Mouse (Mus musculus) midbrain, embryonic 15.5 days (tissue): ENCODE data around the gene Gm28038. TPM values are rescaled to one million over a fixed set of nuclear protein-coding genes. Genes with fewer than 3 reads are reported as not detected.
A peak's percentile ranks its signal among the peaks of the same experiment; 100 is the strongest.

Source experiments
- ATAC-seq: fragments of 200-750 bp; cut with Nextera tagmentation; replicated peaks from 2 replicates; pipeline ENCODE4 v1.8.0; 2017; ENCODE audit warnings: moderate TSS enrichment
- H3K27ac ChIP-seq: fragments of 300-500 bp; sonication (generic); 2 replicates; pipeline ENCODE4 v1.5.1; 2015; ENCODE audit warnings: mild to moderate bottlenecking, inconsistent platforms
- H3K27me3 ChIP-seq: fragments of 300-500 bp; sonication (generic); replicated peaks from 2 replicates; pipeline ENCODE4 v1.6.1; 2015; ENCODE audit warnings: inconsistent platforms
- H3K36me3 ChIP-seq: fragments of 300-500 bp; sonication (generic); replicated peaks from 2 replicates; pipeline ENCODE4 v1.6.1; 2015; ENCODE audit warnings: inconsistent platforms
- H3K4me1 ChIP-seq: fragments of 300-500 bp; sonication (generic); 2 replicates; pipeline ENCODE4 v1.6.1; 2015; ENCODE audit warnings: inconsistent platforms
- H3K4me2 ChIP-seq: fragments of 300-500 bp; sonication (generic); 2 replicates; pipeline ENCODE4 v1.6.1; 2015; ENCODE audit warnings: inconsistent platforms, mild to moderate bottlenecking, moderate library complexity
- H3K4me3 ChIP-seq: fragments of 300-500 bp; sonication (generic); 2 replicates; pipeline ENCODE4 v1.5.1; 2015; ENCODE audit warnings: mild to moderate bottlenecking, inconsistent platforms
- H3K9ac ChIP-seq: fragments of 300-500 bp; sonication (generic); 2 replicates; pipeline ENCODE4 v1.6.1; 2015; ENCODE audit warnings: mild to moderate bottlenecking, inconsistent platforms
- H3K9me3 ChIP-seq: fragments of 300-500 bp; sonication (generic); 2 replicates; pipeline ENCODE4 v1.6.1; 2016; ENCODE audit warnings: inconsistent platforms
- WGBS: fragments of 180-500 bp; shearing (Covaris S2); methylation state at CpG from one replicate; pipeline ENCODE4 v1.1.7; 2015; ENCODE audit warnings: mixed read lengths; 5-methylcytosine and 5-hydroxymethylcytosine counted together
- polyA plus RNA-seq: library from polyadenylated mRNA; unstranded; fragments of >200 nt; fragmentation: Nextera tagmentation; extraction: Ambion mirVana; gene quantifications from 2 replicates; pipeline ENCODE4 v1.2.1, GENCODE M21; 2015

Gene Gm28038
- not detected in 2 replicates for polyA plus RNA-seq

GRCm38 (mm10) chr2:30280743-30281142 is at the start of gene Gm28038:
Gm28038 (plus strand) TSS chr2:30281043.
- 0 out of 2 replicates have a peak, but pooled peaks cover 4% of the 10 kb centered on the region for H3K36me3 ChIP-seq
- no peaks in the 10 kb centered on the region for H3K27me3 ChIP-seq
- no peak within 1 kb of the TSS for H3K4me3 ChIP-seq
- no peak within 1 kb of the TSS for H3K4me2 ChIP-seq
- H3K27ac ChIP-seq = no peak within 1 kb of the TSS
- WGBS = 93% methylated on average over 11 of the region's 11 CpGs
- no peaks in the 10 kb centered on the region for H3K9me3 ChIP-seq
- H3K4me1 ChIP-seq = peaks cover 13% of the 10 kb centered on the region
- ATAC-seq = no peak
- H3K9ac ChIP-seq = no peak within 1 kb of the TSS

GRCm38 (mm10) chr2:30235593-30235992 is 45.2 kb upstream of the Gm28038 start:
- no peak for ATAC-seq
- Histone ChIP-seq H3K27me3 (no peaks in the 10 kb centered on the region), H3K27ac (no peak overlapping the region), H3K36me3 (no peaks in the 10 kb centered on the region), H3K4me2 (no peak overlapping the region), H3K9me3 (no peaks in the 10 kb centered on the region), H3K9ac (no peak overlapping the region), H3K4me1 (peaks cover 27% of the 10 kb centered on the region), H3K4me3 (no peak overlapping the region)
- 89% methylated on average over 5 of the region's 5 CpGs for WGBS

- 4% methylated on average over 18 of the region's 18 CpGs for WGBS
- Histone ChIP-seq H3K9me3 (no peaks in the 10 kb centered on the region), H3K27me3 (no peaks in the 10 kb centered on the region), H3K9ac (peak overlapping the region; percentile 50), H3K4me3 (peak overlapping the region; percentile 72), H3K27ac (peak overlapping the region; percentile 92), H3K4me2 (peak overlapping the region; percentile 70), H3K36me3 (peaks cover 5% of the 10 kb centered on the region; the same call in 1 of the 2 replicates), H3K4me1 (peaks cover 27% of the 10 kb centered on the region)
- peak; percentile 15 for ATAC-seq
Observed at GRCm38 (mm10) chr2:30236426-30237198, 44.2 kb upstream of the Gm28038 start.

DNA sequence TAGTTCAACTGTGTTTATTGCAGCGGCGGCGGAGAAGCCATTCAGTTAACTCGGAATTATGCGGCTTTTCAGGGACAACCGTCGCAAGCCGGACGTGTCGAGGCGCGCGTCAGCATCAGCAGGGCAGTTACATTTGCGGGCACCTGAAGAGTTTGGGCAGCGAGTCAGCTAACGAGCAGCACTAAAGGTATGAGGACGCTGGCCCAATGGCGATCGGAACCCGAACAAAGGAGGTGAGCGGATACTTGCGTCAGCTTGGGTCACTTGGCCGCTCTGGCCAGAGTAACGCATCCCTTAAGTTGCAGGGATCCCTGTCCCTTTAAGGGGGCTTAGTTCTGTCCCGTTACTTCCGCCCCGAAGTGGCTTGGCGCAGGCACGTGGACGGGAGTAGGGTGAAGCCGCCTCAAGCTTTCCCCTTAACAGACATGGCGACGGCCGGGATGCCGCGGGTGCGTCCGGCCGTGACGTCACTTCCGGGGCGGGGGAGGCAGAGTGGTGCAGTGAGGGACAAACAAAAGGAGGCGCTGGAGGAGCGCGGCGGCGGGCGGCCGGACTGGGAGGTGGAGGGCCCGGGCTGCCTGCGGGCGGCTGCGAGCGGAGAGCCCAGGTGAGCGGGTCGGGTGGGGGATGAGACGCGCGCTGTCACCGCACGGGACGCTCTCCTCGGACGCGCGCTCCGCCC is 43.5 kb upstream of the Gm28038 start, which contains the start of gene Lrrc8a:
TSS of gene Lrrc8a (plus strand) at position 517 of the 682 bp plus-strand sequence.
- under 1% methylated on average over 64 of the region's 67 CpGs for whole genome bisulfite sequencing
- peak within 1 kb of the TSS; percentile 92 for H3K27ac ChIP-seq

DNA sequence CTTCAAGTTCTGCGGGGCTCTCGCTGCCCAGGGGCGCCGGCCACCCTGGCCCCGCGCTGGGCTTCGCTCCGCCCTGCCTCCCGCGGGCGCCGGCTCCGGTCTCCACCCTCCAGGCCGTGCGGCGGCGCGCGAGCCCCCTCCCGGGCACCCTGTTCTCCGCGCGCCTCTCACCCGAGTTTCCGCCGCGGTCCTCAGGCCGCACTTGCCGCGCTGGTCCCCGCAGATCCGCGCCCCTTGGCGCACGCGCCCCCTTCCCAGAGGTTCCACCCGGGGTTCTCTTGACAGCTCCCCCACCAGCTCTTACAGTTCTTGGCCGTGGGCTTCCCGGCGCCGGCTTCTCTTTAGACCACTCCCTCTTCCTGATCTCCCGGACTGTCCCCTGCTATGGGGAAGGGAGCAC is 43.0 kb upstream of the Gm28038 start:
- under 1% methylated on average over 42 of the region's 42 CpGs for WGBS
- peaks cover 29% of the 10 kb centered on the region for H3K4me1 ChIP-seq
- H3K9me3 ChIP-seq = no peaks in the 10 kb centered on the region
- H3K36me3 ChIP-seq = peaks cover 5% of the 10 kb centered on the region
- H3K4me3 ChIP-seq = peak overlapping the region; percentile 72
- H3K4me2 ChIP-seq = peak overlapping the region; percentile 75
- no peaks in the 10 kb centered on the region for H3K27me3 ChIP-seq
- H3K27ac ChIP-seq = peak overlapping the region; percentile 92
- peak overlapping the region; percentile 79 for H3K9ac ChIP-seq
- peak; percentile 88 for ATAC-seq

More for the DNA sequence above, 43.5 kb upstream of the Gm28038 start, which contains the start of gene Lrrc8a:
- H3K4me2 ChIP-seq = peak within 1 kb of the TSS; percentile 75
- ATAC-seq = peak; percentile 98
- H3K9ac ChIP-seq = peak within 1 kb of the TSS; percentile 79
- H3K4me1 ChIP-seq = peaks cover 29% of the 10 kb centered on the region
- peak within 1 kb of the TSS; percentile 72 for H3K4me3 ChIP-seq
- peaks cover 5% of the 10 kb centered on the region; the same call in 1 of the 2 replicates for H3K36me3 ChIP-seq
- H3K9me3 ChIP-seq = no peaks in the 10 kb centered on the region
- no peaks in the 10 kb centered on the region for H3K27me3 ChIP-seq

- ATAC-seq = no peak
- Histone ChIP-seq H3K27ac (no peak overlapping the region), H3K27me3 (no peaks in the 10 kb centered on the region), H3K36me3 (peaks cover 10% of the 10 kb centered on the region), H3K4me2 (peak overlapping the region; percentile 75), H3K9ac (peak overlapping the region; percentile 79), H3K9me3 (no peaks in the 10 kb centered on the region), H3K4me3 (peak overlapping the region; percentile 72), H3K4me1 (peaks cover 29% of the 10 kb centered on the region)
- WGBS = 82% methylated on average over 3 of the region's 3 CpGs
Observed at GRCm38 (mm10) chr2:30238906-30239465, 41.9 kb upstream of the Gm28038 start.

GRCm38 (mm10) chr2:30239777-30240176 is 41.1 kb upstream of the Gm28038 start:
- Histone ChIP-seq H3K4me1 (peaks cover 29% of the 10 kb centered on the region), H3K36me3 (peaks cover 17% of the 10 kb centered on the region), H3K9me3 (no peaks in the 10 kb centered on the region), H3K27me3 (no peaks in the 10 kb centered on the region), H3K4me2 (peak overlapping the region; percentile 75; the same call in 1 of the 2 replicates), H3K9ac (peak overlapping the region; percentile 79; the same call in 1 of the 2 replicates), H3K27ac (no peak overlapping the region), H3K4me3 (no peak overlapping the region)
- no peak for ATAC-seq
- WGBS = 89% methylated on average over 4 of the region's 4 CpGs

DNA sequence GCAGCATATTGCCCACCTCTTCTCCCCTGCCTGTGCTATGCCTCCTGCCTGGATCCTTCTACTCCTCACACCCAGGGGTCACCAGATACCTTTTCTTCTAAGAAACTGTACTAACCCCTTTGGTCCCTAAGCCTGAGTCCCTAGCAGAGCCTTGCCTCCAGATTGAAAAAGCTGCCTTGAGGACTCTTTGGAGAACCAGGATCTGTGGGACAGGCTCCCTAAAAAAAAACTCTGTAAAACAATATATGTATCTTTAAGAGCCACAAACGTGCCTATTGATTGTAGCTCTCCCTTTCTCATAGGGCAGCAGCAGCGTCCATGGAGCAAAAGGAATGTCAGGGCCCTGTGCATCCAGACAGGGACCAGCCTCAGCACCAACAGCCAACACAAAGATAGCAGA is 40.6 kb upstream of the Gm28038 start, which contains the start of gene Gm28035:
TSS of gene Gm28035 (plus strand) at position 301 of the 400 bp plus-strand sequence.
- Histone ChIP-seq H3K4me2 (peak within 1 kb of the TSS; percentile 75; the same call in 1 of the 2 replicates), H3K4me1 (peaks cover 29% of the 10 kb centered on the region), H3K9ac (peak within 1 kb of the TSS; percentile 79; the same call in 1 of the 2 replicates), H3K9me3 (no peaks in the 10 kb centered on the region), H3K36me3 (peaks cover 17% of the 10 kb centered on the region), H3K4me3 (no peak within 1 kb of the TSS), H3K27ac (no peak within 1 kb of the TSS), H3K27me3 (no peaks in the 10 kb centered on the region)
- WGBS = 85% methylated on average over 2 of the region's 2 CpGs
- ATAC-seq = no peak

- Histone ChIP-seq H3K9me3 (no peaks in the 10 kb centered on the region), H3K4me3 (no peak overlapping the region), H3K27me3 (no peaks in the 10 kb centered on the region), H3K36me3 (peaks cover 17% of the 10 kb centered on the region), H3K9ac (no peak overlapping the region), H3K4me2 (no peak overlapping the region), H3K27ac (no peak overlapping the region), H3K4me1 (peaks cover 22% of the 10 kb centered on the region)
- ATAC-seq = no peak
- WGBS = 40% methylated on average over 4 of the region's 4 CpGs
Observed at GRCm38 (mm10) chr2:30242509-30242908, 38.3 kb upstream of the Gm28038 start.

- no peaks in the 10 kb centered on the region for H3K27me3 ChIP-seq
- no peak overlapping the region for H3K27ac ChIP-seq
- WGBS = 95% methylated on average over 4 of the region's 4 CpGs
- no peaks in the 10 kb centered on the region for H3K9me3 ChIP-seq
- peaks cover 20% of the 10 kb centered on the region for H3K36me3 ChIP-seq
- H3K4me3 ChIP-seq = no peak overlapping the region
- no peak for ATAC-seq
- peaks cover 20% of the 10 kb centered on the region for H3K4me1 ChIP-seq
- H3K4me2 ChIP-seq = no peak overlapping the region
- H3K9ac ChIP-seq = no peak overlapping the region
Observed at GRCm38 (mm10) chr2:30243391-30243790, 37.5 kb upstream of the Gm28038 start.

- no peak overlapping the region for H3K9ac ChIP-seq
- ATAC-seq = no peak
- H3K27ac ChIP-seq = no peak overlapping the region
- no peak overlapping the region for H3K4me3 ChIP-seq
- 77% methylated on average over 7 of the region's 7 CpGs for WGBS
- peaks cover 7% of the 10 kb centered on the region for H3K4me1 ChIP-seq
- no peaks in the 10 kb centered on the region for H3K9me3 ChIP-seq
- peaks cover 28% of the 10 kb centered on the region for H3K36me3 ChIP-seq
- no peaks in the 10 kb centered on the region for H3K27me3 ChIP-seq
- H3K4me2 ChIP-seq = no peak overlapping the region
Observed at GRCm38 (mm10) chr2:30244595-30245178, 36.2 kb upstream of the Gm28038 start.
